Mouse (Mus musculus) forebrain, embryonic 15.5 days (tissue): ENCODE measurements around the gene Ranbp3. TPM values are rescaled to one million over a fixed set of nuclear protein-coding genes. Genes with fewer than 3 reads are reported as not detected.
A peak's percentile ranks its signal among the peaks of the same experiment; 100 is the strongest.
"Not testable (repeated sequence)": the region's sequence is repeated elsewhere in the genome, so short reads cannot be mapped to it uniquely, and the experiment has no call there.

ENCODE experiments used
- ATAC-seq: fragments of 200-750 bp; cut with Nextera tagmentation; replicated peaks from 2 replicates; pipeline ENCODE4 v1.8.0; 2017; ENCODE audit warnings: mild to moderate bottlenecking, moderate TSS enrichment, moderate library complexity
- H3K27ac ChIP-seq: fragments of 300-500 bp; sonication (generic); replicated peaks from 2 replicates; pipeline ENCODE4 v1.5.1; 2015; ENCODE audit warnings: mild to moderate bottlenecking, inconsistent platforms
- H3K27me3 ChIP-seq: fragments of 300-500 bp; sonication (generic); 2 replicates; pipeline ENCODE4 v1.6.1; 2015; ENCODE audit warnings: inconsistent platforms
- H3K36me3 ChIP-seq: fragments of 300-500 bp; sonication (generic); 2 replicates; pipeline ENCODE4 v1.6.1; 2015; ENCODE audit warnings: mild to moderate bottlenecking, inconsistent platforms
- H3K4me1 ChIP-seq: fragments of 300-500 bp; sonication (generic); 2 replicates; pipeline ENCODE4 v1.6.1; 2015; ENCODE audit warnings: inconsistent platforms
- H3K4me2 ChIP-seq: fragments of 300-500 bp; sonication (generic); replicated peaks from 2 replicates; pipeline ENCODE4 v1.6.1; 2015; ENCODE audit warnings: mild to moderate bottlenecking, inconsistent platforms
- H3K4me3 ChIP-seq: fragments of 300-500 bp; sonication (generic); 2 replicates; pipeline ENCODE4 v1.5.1; 2015; ENCODE audit warnings: mild to moderate bottlenecking, inconsistent platforms
- H3K9ac ChIP-seq: fragments of 300-500 bp; sonication (generic); replicated peaks from 2 replicates; pipeline ENCODE4 v1.6.1; 2015; ENCODE audit warnings: mild to moderate bottlenecking, inconsistent platforms
- H3K9me3 ChIP-seq: fragments of 300-500 bp; sonication (generic); 2 replicates; pipeline ENCODE4 v1.6.1; 2016; ENCODE audit warnings: inconsistent platforms
- WGBS: fragments of 180-500 bp; shearing (Covaris S2); methylation state at CpG from one replicate; pipeline ENCODE4 v1.1.7; 2015; ENCODE audit warnings: mixed read lengths; 5-methylcytosine and 5-hydroxymethylcytosine counted together
- polyA plus RNA-seq: library from polyadenylated mRNA; unstranded; fragments of >200 nt; fragmentation: Nextera tagmentation; extraction: Ambion mirVana; gene quantifications from 2 replicates; pipeline ENCODE4 v1.2.1, GENCODE M21; 2015

Ranbp3 gene
- polyA plus RNA-seq: 114 and 115 TPM in 2 replicates

DNA sequence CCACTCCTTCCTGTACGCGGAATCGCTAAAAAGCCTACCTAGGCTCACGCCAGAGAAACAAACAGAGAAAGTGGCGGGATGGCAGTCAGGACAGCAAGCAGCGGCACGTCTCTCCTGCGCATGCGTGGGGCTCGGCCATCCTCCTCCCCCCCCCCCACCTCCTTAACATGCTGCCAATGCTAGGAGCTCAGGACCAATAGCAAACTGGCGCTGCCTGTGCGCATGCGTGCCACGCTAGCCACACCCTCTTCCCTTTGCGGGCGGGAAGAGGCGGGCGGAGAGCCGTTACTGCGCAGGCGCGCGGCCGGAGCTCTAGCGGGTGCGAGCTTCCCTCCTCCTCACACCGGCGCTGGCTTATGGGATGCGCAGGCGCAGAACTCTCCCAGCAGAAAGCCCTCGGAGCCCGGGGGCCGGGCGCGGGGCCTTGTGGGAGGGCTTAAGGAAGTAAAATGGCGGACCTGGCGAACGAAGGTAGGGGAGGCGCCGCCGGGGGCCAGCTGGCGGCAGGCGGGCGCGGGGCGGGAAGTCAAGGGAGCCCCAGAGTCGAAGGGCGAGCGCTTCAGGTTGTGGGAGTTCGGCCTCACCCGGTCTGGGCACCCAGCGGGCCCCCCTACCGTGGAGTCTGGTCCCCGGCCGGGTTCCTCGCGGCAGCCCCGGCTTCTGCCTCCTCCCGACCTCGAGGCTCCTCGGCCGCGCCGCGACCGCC lies at the start of gene Ranbp3:
TSS of gene Ranbp3 (plus strand) at position 354 of the 706 bp plus-strand sequence.
- Histone ChIP-seq H3K27me3 (peaks cover 2% of the 10 kb centered on the region), H3K4me3 (peak within 1 kb of the TSS; percentile 88), H3K9ac (peak within 1 kb of the TSS; percentile 94), H3K36me3 (peaks cover 8% of the 10 kb centered on the region; the same call in 1 of the 2 replicates), H3K4me2 (peak within 1 kb of the TSS; percentile 84), H3K9me3 (no peaks in the 10 kb centered on the region), H3K4me1 (peaks cover 44% of the 10 kb centered on the region), H3K27ac (peak within 1 kb of the TSS; percentile 88)
- ATAC-seq: peak; percentile 90
- under 1% methylated on average over 62 of the region's 66 CpGs for WGBS

DNA sequence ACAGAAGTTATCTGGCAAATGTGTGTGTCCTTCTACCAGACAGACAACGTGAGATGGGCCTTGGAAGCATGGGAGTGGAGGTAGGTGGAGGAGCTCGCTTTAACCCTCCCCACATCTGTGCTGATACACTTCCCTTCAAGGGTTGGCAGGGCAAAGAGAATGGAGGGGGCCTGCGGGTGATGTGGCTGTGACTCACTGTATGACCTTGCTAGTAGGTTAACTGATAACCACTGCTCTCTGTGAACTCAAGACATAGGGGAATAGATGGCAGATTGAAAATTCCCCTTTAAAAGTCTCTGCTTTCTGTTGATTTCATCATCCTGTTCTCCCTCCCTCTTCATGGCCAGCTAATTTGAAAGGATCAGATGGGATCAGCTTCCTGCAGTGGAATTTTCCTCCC lies 47.6 kb upstream of the Ranbp3 start:
- peaks cover 3% of the 10 kb centered on the region; the same call in 1 of the 2 replicates for H3K27me3 ChIP-seq
- peak overlapping the region; percentile 89; the same call in 1 of the 2 replicates for H3K4me2 ChIP-seq
- no peak for ATAC-seq
- H3K4me1 ChIP-seq: peaks cover 28% of the 10 kb centered on the region
- H3K36me3 ChIP-seq: peaks cover 25% of the 10 kb centered on the region
- 83% methylated on average over 3 of the region's 3 CpGs for WGBS
- 0 out of 2 replicates have a peak overlapping the region, but pooled peaks have one; percentile 10 for H3K9ac ChIP-seq
- no peak overlapping the region for H3K27ac ChIP-seq
- H3K4me3 ChIP-seq: peak overlapping the region; percentile 79; the same call in 1 of the 2 replicates
- no peaks in the 10 kb centered on the region for H3K9me3 ChIP-seq

DNA sequence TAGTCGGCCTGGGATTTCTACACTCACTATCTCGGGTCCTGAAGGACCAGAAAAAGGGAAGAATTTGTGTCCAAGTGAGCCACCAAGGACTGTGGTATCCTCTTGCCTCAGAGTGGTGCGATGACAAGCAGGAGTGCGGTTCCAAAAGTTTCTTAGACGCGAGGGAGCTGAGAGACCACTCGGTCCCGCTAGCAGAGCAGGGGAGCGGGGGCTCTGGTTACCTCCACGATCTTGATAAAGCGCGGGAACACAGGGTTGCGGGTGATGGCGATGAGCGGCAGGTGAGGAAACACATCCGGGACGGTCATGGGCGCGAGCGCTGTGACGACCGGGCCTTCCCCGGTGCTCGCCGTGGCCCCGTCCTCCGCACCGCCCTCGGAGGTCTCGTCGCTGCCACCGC lies 46.8 kb upstream of the Ranbp3 start:
- H3K27ac ChIP-seq: peak overlapping the region; percentile 62
- WGBS: under 1% methylated on average over 32 of the region's 32 CpGs
- H3K27me3 ChIP-seq: peaks cover 3% of the 10 kb centered on the region; the same call in 1 of the 2 replicates
- peak overlapping the region; percentile 79 for H3K4me3 ChIP-seq
- ATAC-seq: no peak; the same call in 1 of the 2 replicates
- peaks cover 18% of the 10 kb centered on the region for H3K36me3 ChIP-seq
- H3K9ac ChIP-seq: peak overlapping the region; percentile 77
- H3K9me3 ChIP-seq: no peaks in the 10 kb centered on the region
- peaks cover 28% of the 10 kb centered on the region for H3K4me1 ChIP-seq
- H3K4me2 ChIP-seq: peak overlapping the region; percentile 89

DNA sequence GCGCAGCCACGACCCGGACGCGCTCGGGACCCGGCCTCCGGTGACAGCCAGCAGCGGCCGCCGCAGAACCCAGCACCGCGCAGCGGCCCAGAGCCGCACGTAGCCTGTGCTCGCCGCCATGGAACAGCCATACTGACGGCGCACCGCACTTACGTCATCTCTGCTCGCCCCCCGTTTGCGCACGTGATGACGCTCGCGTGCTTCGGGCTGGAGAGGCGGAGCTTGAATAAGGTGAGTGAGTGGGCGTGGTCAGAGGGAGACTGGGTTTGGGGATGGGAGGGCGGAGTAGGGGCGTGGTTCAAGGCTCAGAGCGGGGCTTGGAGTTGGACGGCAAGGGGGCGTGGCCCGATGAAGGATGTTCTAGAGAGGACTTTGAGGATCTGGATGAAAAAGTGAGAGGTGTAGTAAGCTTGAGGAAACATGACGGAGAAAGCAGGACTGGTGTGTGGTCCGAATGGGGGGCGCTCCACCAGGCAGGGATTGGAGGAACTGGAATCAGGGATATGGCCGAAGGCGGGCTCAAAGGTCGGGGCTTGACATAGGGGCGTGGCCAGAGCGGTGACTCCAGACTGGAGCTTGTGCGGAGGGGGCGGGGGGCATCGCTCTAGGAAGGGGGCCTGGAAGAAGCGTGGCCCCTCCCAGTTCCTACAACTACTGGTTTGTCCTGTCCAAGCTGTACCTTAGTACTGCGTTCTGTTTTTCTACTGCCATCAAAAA lies 46.2 kb upstream of the Ranbp3 start, which contains the start of gene Lonp1:
TSS of gene Lonp1 (minus strand) at position 134 of the 717 bp plus-strand sequence.
- Histone ChIP-seq H3K9me3 (no peaks in the 10 kb centered on the region), H3K4me3 (peak within 1 kb of the TSS; percentile 79), H3K4me1 (peaks cover 28% of the 10 kb centered on the region), H3K27me3 (peaks cover 3% of the 10 kb centered on the region; the same call in 1 of the 2 replicates), H3K36me3 (peaks cover 13% of the 10 kb centered on the region), H3K4me2 (peak within 1 kb of the TSS; percentile 89), H3K9ac (peak within 1 kb of the TSS; percentile 77), H3K27ac (peak within 1 kb of the TSS; percentile 62)
- WGBS: under 1% methylated on average over 51 of the region's 51 CpGs
- ATAC-seq: peak; percentile 93

DNA sequence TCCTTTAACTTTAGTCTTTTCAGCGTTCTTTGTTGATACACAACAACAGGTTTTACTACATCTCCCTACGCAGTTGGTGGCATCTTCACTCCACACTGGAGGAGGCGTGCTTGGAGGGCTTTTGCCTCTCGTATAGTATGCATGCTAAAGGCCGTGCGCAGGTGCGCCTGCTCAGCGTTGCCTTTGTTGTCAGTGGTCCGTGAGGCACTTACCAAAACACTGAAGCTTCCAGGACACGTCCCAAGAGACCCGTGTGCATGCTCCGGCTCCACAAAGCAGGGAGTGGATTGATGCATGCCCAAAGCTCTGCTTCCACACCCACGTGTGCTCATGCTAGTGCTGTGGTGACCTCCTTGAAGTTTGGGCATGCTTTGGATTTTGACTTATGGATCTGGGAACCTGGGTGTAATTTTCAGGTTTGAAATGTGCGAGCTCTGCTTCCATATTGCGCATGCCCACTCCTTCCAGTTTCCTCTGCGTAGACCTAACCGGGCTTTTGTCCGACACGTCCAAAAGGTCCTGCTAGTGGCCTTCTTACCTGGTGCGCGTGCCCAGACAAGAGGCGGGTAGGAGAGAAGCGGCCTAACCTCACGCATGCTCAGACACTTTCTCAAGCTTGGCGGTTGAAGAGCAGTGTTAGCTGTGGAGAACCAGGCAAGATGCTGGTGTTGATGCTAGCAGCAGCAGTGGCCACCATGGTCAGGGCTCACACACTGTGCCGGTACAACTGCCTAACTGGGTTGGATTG lies 45.4 kb upstream of the Ranbp3 start, which contains the start of gene Catsperd:
TSS of gene Catsperd (plus strand) at position 614 of the 748 bp plus-strand sequence.
- Histone ChIP-seq H3K4me3 (peak within 1 kb of the TSS; percentile 79), H3K9me3 (no peaks in the 10 kb centered on the region), H3K27ac (peak within 1 kb of the TSS; percentile 39), H3K27me3 (peaks cover 3% of the 10 kb centered on the region; the same call in 1 of the 2 replicates), H3K36me3 (0 out of 2 replicates have a peak, but pooled peaks cover 5% of the 10 kb centered on the region), H3K9ac (peak within 1 kb of the TSS; percentile 25; the same call in 1 of the 2 replicates), H3K4me1 (peaks cover 28% of the 10 kb centered on the region), H3K4me2 (peak within 1 kb of the TSS; percentile 89)
- peak; percentile 48 for ATAC-seq
- WGBS: 9% methylated on average over 26 of the region's 26 CpGs

DNA sequence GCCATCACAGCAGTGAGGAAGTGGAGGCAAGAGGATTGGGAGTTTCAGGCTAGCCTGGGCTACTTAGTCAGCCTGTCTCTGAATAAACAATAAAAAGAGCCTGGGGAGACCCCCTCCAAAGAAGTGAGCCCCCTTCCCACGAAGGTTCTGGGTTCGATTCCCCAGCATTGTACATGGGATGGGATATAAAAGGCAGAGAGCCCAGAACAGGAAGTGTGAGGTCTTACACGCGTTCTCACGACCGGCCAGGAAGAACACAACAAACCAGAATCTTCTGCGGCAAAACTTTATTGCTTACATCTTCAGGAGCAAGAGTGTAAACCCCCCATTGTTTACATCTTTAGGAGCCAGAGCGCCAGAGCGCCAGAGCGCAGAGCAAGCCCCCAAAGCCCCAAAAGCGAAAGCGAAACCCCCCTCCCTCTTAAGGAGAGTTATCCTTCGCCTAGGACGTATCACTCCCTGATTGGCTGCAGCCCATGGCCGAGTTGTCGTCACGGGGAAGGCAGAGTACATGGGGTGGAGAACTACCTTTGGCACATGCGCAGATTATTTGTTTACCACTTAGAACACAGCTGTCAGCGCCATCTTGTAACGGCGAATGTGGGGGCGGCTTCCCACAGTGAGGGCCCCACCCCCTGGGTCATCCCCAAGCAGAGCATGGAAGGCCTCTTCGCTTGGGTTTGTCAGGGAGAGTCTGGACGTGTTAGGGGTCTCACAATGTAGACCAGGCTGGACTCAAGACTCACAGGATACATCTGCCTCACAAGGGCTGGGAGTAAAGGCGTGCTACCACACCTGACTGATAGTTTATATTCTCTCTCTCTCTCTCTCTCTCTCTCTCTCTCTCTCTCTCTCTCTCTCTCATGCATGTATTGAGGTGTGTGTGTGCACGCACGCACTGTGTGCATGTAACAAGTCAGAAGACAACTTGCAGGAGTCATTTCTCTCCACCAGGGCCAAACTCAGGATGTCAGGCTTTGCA lies 43.0 kb upstream of the Ranbp3 start:
- peaks cover 24% of the 10 kb centered on the region for H3K4me1 ChIP-seq
- H3K4me2 ChIP-seq, H3K27ac ChIP-seq, H3K9ac ChIP-seq, H3K4me3 ChIP-seq, ATAC-seq, H3K9me3 ChIP-seq, H3K27me3 ChIP-seq, H3K36me3 ChIP-seq: not testable (repeated sequence)
- 86% methylated on average over 27 of the region's 27 CpGs for WGBS

DNA sequence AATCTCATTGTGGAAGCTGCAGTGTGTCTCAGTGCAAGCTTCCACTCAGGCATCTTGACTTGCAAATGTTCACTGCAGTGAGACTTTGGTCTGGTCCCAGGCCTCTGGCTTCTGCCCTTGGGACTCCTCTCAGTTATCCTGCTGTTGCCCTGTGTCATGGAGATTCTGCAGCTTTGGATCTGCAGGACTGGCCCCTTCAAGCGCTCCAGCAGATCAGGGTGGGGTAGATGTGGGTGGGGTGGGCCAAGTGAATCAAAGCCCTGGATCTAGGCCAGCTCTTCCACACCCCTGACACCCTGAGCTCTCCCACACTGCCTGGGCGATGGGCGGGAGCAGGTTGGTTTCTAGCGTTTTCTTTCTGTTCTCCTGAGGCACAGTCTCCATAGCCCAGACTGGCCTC lies 41.3 kb upstream of the Ranbp3 start:
- Histone ChIP-seq H3K36me3 (no peaks in the 10 kb centered on the region), H3K4me1 (peaks cover 12% of the 10 kb centered on the region), H3K27me3 (peaks cover 3% of the 10 kb centered on the region; the same call in 1 of the 2 replicates), H3K4me2 (no peak overlapping the region), H3K9me3 (no peaks in the 10 kb centered on the region), H3K9ac (no peak overlapping the region), H3K4me3 (no peak overlapping the region), H3K27ac (no peak overlapping the region)
- ATAC-seq: no peak
- WGBS: 55% methylated on average over 4 of the region's 4 CpGs

DNA sequence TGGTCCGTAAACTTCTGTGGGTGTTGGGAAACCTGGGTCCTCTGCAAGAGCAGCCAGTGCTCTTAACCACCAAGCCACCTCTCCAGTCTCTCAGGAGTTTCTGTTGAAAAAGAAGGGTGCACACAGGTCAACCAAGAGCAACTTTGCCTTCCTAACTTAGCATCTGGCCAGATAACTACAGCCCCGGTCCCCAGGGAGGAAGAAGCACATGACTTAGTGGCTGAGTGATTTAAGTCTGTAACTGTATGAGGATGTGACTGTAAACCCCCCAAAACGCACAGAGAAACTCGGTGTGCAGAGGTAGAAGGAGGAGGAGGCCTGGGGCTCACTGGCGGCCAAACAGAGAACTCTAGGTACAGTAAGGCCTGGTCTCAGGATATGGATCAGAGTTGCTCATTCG lies 39.1 kb upstream of the Ranbp3 start:
- H3K4me1 ChIP-seq: no peaks in the 10 kb centered on the region
- no peak overlapping the region for H3K4me3 ChIP-seq
- H3K36me3 ChIP-seq: no peaks in the 10 kb centered on the region
- ATAC-seq: no peak
- no peaks in the 10 kb centered on the region; the same call in 1 of the 2 replicates for H3K27me3 ChIP-seq
- no peak overlapping the region for H3K4me2 ChIP-seq
- no peaks in the 10 kb centered on the region for H3K9me3 ChIP-seq
- no peak overlapping the region for H3K9ac ChIP-seq
- no peak overlapping the region for H3K27ac ChIP-seq
- 87% methylated on average over 6 of the region's 6 CpGs for WGBS

DNA sequence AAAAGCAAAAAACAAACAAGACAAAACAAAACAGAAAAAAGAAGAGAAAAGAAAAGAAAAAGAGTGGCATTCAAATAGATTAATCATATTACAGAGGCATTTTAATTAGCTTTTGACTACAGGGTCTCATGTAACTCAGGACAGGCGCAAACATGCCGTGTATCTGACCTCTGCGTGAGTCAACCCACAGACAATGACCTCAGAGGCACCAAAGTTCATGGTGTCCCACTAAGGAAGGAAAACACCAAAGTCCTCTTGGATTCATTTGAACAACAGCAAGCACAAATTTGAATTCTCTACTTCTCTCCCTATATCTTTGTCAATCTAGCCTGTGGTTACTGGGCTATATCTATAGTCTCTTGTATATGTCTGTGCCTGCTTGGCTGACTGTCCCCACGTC lies 29.9 kb upstream of the Ranbp3 start:
- H3K27ac ChIP-seq: no peak overlapping the region
- no peaks in the 10 kb centered on the region for H3K27me3 ChIP-seq
- H3K36me3 ChIP-seq: no peaks in the 10 kb centered on the region
- 81% methylated on average over 4 of the region's 4 CpGs for WGBS
- H3K9ac ChIP-seq: no peak overlapping the region
- H3K4me2 ChIP-seq: no peak overlapping the region
- no peak overlapping the region for H3K4me3 ChIP-seq
- H3K9me3 ChIP-seq: no peaks in the 10 kb centered on the region
- no peaks in the 10 kb centered on the region for H3K4me1 ChIP-seq
- no peak for ATAC-seq

DNA sequence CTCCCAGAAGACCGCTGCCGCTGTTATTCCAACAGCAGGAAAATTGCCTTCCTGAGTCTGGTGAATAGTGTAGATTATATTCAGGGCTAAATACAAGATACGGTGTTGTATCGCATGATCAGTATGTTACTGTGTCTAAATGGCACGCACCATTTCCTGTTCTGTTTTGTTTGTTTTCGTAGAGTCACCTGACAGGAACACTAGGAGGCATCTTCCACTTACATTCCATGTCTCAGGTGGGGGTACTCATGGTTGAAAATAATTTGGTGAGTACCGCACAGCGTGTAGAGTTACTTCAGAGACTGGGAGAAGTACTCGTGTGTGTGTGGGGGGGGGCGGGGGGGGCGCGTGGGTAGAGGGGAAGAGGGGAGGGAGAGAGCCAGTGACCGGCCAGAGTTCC lies 25.5 kb upstream of the Ranbp3 start:
- Histone ChIP-seq H3K36me3 (no peaks in the 10 kb centered on the region), H3K27me3 (no peaks in the 10 kb centered on the region), H3K4me3 (no peak overlapping the region), H3K9me3 (no peaks in the 10 kb centered on the region), H3K27ac (no peak overlapping the region), H3K9ac (no peak overlapping the region), H3K4me1 (no peaks in the 10 kb centered on the region), H3K4me2 (no peak overlapping the region)
- WGBS: 75% methylated on average over 9 of the region's 13 CpGs
- no peak for ATAC-seq

DNA sequence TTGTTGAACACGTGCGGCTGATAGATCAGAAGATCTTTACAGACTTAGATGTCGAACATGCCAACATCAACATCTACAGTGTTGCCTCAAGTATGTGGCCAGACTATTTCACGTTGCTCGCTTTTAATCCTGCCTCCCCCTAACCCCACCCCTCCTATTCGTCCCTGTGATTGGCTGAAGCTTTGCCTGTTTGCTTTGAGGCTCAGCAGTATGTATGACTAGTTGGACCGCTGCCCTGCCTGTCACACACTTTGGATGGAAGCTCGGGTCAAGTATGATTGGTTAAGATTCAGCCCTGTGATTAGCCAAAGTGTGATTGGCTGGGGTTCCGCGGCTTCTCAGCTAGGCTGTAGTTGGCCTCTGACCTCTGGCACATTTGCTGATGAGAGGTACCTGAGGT lies 21.3 kb upstream of the Ranbp3 start:
- no peak overlapping the region for H3K4me3 ChIP-seq
- no peak overlapping the region for H3K27ac ChIP-seq
- no peak overlapping the region for H3K9ac ChIP-seq
- no peak for ATAC-seq
- no peaks in the 10 kb centered on the region for H3K27me3 ChIP-seq
- no peaks in the 10 kb centered on the region for H3K4me1 ChIP-seq
- H3K36me3 ChIP-seq: no peaks in the 10 kb centered on the region
- H3K4me2 ChIP-seq: no peak overlapping the region
- WGBS: 43% methylated on average over 10 of the region's 10 CpGs
- no peaks in the 10 kb centered on the region for H3K9me3 ChIP-seq
